Mouse (Mus musculus) limb, embryonic 12.5 days (tissue): Measurements from ENCODE around the gene Col18a1. TPM values are rescaled to one million over a fixed set of nuclear protein-coding genes. Genes with fewer than 3 reads are reported as not detected.

Source experiments
- ATAC-seq: fragments of 200-750 bp; cut with Nextera tagmentation; 2 replicates; pipeline ENCODE4 v1.8.0; 2017; ENCODE audit warnings: low read depth, moderate TSS enrichment; ENCODE audit not compliant: insufficient number of reproducible peaks, insufficient read depth, low FRiP score, low TSS enrichment
- H3K27ac ChIP-seq: fragments of 300-500 bp; sonication (generic); 2 replicates; pipeline ENCODE4 v1.5.1; 2016; ENCODE audit warnings: mild to moderate bottlenecking, moderate library complexity
- H3K27me3 ChIP-seq: fragments of 300-500 bp; sonication (generic); 2 replicates; pipeline ENCODE4 v1.6.1; 2016; ENCODE audit warnings: mild to moderate bottlenecking, moderate library complexity
- H3K36me3 ChIP-seq: fragments of 300-500 bp; sonication (generic); 2 replicates; pipeline ENCODE4 v1.6.1; 2016; ENCODE audit warnings: mild to moderate bottlenecking, moderate library complexity
- H3K4me1 ChIP-seq: fragments of 300-500 bp; sonication (generic); replicated peaks from 2 replicates; pipeline ENCODE4 v1.6.1; 2016
- H3K4me2 ChIP-seq: fragments of 300-500 bp; sonication (generic); 2 replicates; pipeline ENCODE4 v1.6.1; 2016; ENCODE audit warnings: mild to moderate bottlenecking, moderate library complexity
- H3K4me3 ChIP-seq: fragments of 300-500 bp; sonication (generic); replicated peaks from 2 replicates; pipeline ENCODE4 v1.5.1; 2016; ENCODE audit warnings: mild to moderate bottlenecking
- H3K9ac ChIP-seq: fragments of 300-500 bp; sonication (generic); replicated peaks from 2 replicates; pipeline ENCODE4 v1.6.1; 2016; ENCODE audit warnings: mild to moderate bottlenecking, moderate library complexity
- H3K9me3 ChIP-seq: fragments of 300-500 bp; sonication (generic); 2 replicates; pipeline ENCODE4 v1.6.1; 2016; ENCODE audit warnings: mild to moderate bottlenecking, moderate library complexity
- WGBS: fragments of 180-500 bp; shearing (Covaris S2); methylation state at CpG from one replicate; pipeline ENCODE4 v1.1.7; 2016; 5-methylcytosine and 5-hydroxymethylcytosine counted together
- polyA plus RNA-seq: library from polyadenylated mRNA; unstranded; fragments of >200 nt; fragmentation: Nextera tagmentation; extraction: Ambion mirVana; gene quantifications from 2 replicates; pipeline ENCODE4 v1.2.1, GENCODE M21; 2016

The Col18a1 gene
- polyA plus RNA-seq, 1 experiment from 2014 or later: 104 TPM

GRCm38 (mm10) chr10:77104327-77104726 lies 62.0 kb downstream of the Col18a1 start:
- no peak overlapping the region for H3K4me3 ChIP-seq
- no peak for ATAC-seq
- no peaks in the 10 kb centered on the region for H3K4me1 ChIP-seq
- no peak overlapping the region for H3K27ac ChIP-seq
- no peak overlapping the region for H3K4me2 ChIP-seq
- no peak overlapping the region for H3K9ac ChIP-seq
- no peaks in the 10 kb centered on the region for H3K36me3 ChIP-seq
- no peaks in the 10 kb centered on the region for H3K27me3 ChIP-seq
- no peaks in the 10 kb centered on the region for H3K9me3 ChIP-seq

DNA sequence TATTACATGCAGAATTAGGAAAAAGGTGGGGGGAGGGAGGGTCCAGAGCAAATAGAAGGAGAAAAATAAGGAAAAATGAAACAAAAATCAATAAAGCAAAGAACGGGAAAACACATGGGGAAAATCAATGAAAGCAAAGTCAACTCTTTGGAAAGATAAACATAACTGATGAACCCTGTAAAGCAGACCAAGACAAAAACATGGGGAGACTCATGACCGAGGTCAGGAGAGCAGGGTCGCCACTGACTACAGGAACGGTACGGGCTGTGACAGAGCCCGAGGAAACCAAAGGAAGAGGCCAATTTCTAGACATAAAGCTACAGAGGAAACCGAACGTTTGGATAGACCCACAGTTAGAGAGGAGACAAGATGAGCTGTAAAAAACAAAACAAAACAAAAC lies 62.7 kb downstream of the Col18a1 start:
- no peaks in the 10 kb centered on the region for H3K27me3 ChIP-seq
- H3K9ac ChIP-seq: no peak overlapping the region
- H3K27ac ChIP-seq: no peak overlapping the region
- no peaks in the 10 kb centered on the region for H3K9me3 ChIP-seq
- no peaks in the 10 kb centered on the region for H3K4me1 ChIP-seq
- no peak for ATAC-seq
- no peak overlapping the region for H3K4me2 ChIP-seq
- H3K4me3 ChIP-seq: no peak overlapping the region
- H3K36me3 ChIP-seq: no peaks in the 10 kb centered on the region
- 74% methylated on average over 8 of the region's 8 CpGs for WGBS

- Histone ChIP-seq H3K4me1 (0 out of 2 replicates have a peak, but pooled peaks cover 2% of the 10 kb centered on the region), H3K4me3 (no peak overlapping the region), H3K27me3 (no peaks in the 10 kb centered on the region), H3K36me3 (peaks cover 8% of the 10 kb centered on the region; the same call in 1 of the 2 replicates), H3K9me3 (no peaks in the 10 kb centered on the region), H3K27ac (no peak overlapping the region), H3K9ac (no peak overlapping the region), H3K4me2 (no peak overlapping the region)
- WGBS: 67% methylated on average over 4 of the region's 4 CpGs
- no peak for ATAC-seq
These were observed 66.6 kb downstream of the Col18a1 start for GRCm38 (mm10) chr10:77099777-77100176.

- no peak for ATAC-seq
- Histone ChIP-seq H3K27ac (no peak overlapping the region), H3K27me3 (no peaks in the 10 kb centered on the region), H3K9me3 (no peaks in the 10 kb centered on the region), H3K4me1 (0 out of 2 replicates have a peak, but pooled peaks cover 2% of the 10 kb centered on the region), H3K4me3 (no peak overlapping the region), H3K9ac (no peak overlapping the region), H3K4me2 (no peak overlapping the region), H3K36me3 (peaks cover 8% of the 10 kb centered on the region; the same call in 1 of the 2 replicates)
- WGBS: 75% methylated on average over 2 of the region's 2 CpGs
These were observed 67.7 kb downstream of the Col18a1 start for GRCm38 (mm10) chr10:77098619-77099018.

- Histone ChIP-seq H3K4me2 (no peak overlapping the region), H3K27ac (no peak overlapping the region), H3K4me1 (0 out of 2 replicates have a peak, but pooled peaks cover 2% of the 10 kb centered on the region), H3K9me3 (peaks cover 4% of the 10 kb centered on the region; the same call in 1 of the 2 replicates), H3K36me3 (peaks cover 11% of the 10 kb centered on the region), H3K27me3 (no peaks in the 10 kb centered on the region), H3K4me3 (no peak overlapping the region), H3K9ac (no peak overlapping the region)
- WGBS: 90% methylated on average over 4 of the region's 4 CpGs
- ATAC-seq: no peak
These were observed 68.5 kb downstream of the Col18a1 start for GRCm38 (mm10) chr10:77097890-77098200.

GRCm38 (mm10) chr10:77097006-77097889 lies 69.1 kb downstream of the Col18a1 start:
- Histone ChIP-seq H3K9me3 (peaks cover 9% of the 10 kb centered on the region; the same call in 1 of the 2 replicates), H3K4me1 (0 out of 2 replicates have a peak, but pooled peaks cover 2% of the 10 kb centered on the region), H3K27ac (no peak overlapping the region), H3K4me2 (no peak overlapping the region), H3K9ac (no peak overlapping the region), H3K27me3 (no peaks in the 10 kb centered on the region), H3K4me3 (no peak overlapping the region), H3K36me3 (peaks cover 15% of the 10 kb centered on the region)
- no peak for ATAC-seq
- WGBS: 78% methylated on average over 12 of the region's 12 CpGs

- 97% methylated on average over 3 of the region's 3 CpGs for WGBS
- H3K4me2 ChIP-seq: no peak overlapping the region
- H3K4me3 ChIP-seq: no peak overlapping the region
- ATAC-seq: no peak
- H3K9ac ChIP-seq: no peak overlapping the region
- H3K36me3 ChIP-seq: peaks cover 15% of the 10 kb centered on the region
- no peak overlapping the region for H3K27ac ChIP-seq
- H3K27me3 ChIP-seq: no peaks in the 10 kb centered on the region
- 0 out of 2 replicates have a peak, but pooled peaks cover 2% of the 10 kb centered on the region for H3K4me1 ChIP-seq
- H3K9me3 ChIP-seq: peaks cover 9% of the 10 kb centered on the region; the same call in 1 of the 2 replicates
These were observed 70.7 kb downstream of the Col18a1 start for GRCm38 (mm10) chr10:77095666-77096065.

DNA sequence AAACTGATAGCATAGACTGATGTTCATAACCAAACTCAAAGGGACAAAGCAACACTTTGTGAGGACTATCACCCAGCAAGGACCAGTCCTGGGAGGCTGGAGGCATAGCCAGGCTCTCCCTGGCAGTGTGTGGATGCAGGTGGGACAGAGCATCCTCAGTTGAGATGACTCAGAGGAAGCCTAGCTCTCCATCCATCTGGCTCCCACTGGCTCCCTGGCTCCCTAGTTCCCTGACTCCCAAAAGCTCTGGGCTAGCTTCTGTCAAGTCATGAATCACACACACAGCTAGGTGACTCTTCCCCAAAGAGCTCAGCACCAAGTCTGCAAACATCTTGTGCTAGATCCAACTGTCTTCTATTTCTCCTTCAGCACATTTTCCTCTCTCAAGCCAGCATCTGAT lies 72.5 kb downstream of the Col18a1 start:
- Histone ChIP-seq H3K27me3 (no peaks in the 10 kb centered on the region), H3K4me3 (no peak overlapping the region), H3K9me3 (peaks cover 9% of the 10 kb centered on the region; the same call in 1 of the 2 replicates), H3K27ac (no peak overlapping the region), H3K4me1 (0 out of 2 replicates have a peak, but pooled peaks cover 2% of the 10 kb centered on the region), H3K9ac (no peak overlapping the region), H3K36me3 (peaks cover 15% of the 10 kb centered on the region), H3K4me2 (no peak overlapping the region)
- ATAC-seq: no peak

DNA sequence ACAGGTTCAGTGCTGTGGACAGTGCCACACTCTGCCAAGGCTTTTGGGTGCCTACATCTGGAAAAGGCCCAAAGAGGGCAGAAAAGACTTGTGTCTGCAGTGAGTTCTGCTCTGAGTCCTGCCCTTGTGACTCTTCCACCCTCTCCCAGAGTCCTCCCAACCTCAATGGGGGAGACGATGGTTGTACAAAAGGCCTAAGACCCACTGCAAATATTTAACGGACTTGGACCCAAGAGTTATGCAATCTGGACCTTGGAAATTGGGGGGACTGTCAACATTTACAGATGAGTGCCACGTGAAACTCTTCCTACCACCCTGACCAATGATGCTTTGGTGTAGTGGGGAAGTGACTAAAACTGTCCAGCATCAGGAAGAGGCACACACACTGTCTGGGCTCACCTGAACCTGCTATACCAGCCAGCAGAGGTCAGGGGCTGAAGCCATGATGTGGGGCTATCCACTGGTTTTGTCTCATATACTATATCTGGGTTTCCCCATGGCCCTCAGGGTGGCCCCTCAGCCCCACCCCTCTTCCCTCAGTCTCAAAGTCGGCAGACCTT lies 74.7 kb downstream of the Col18a1 start:
- no peak overlapping the region for H3K27ac ChIP-seq
- no peak for ATAC-seq
- H3K27me3 ChIP-seq: no peaks in the 10 kb centered on the region
- H3K9me3 ChIP-seq: peaks cover 9% of the 10 kb centered on the region; the same call in 1 of the 2 replicates
- peaks cover 24% of the 10 kb centered on the region for H3K36me3 ChIP-seq
- H3K4me3 ChIP-seq: no peak overlapping the region
- no peak overlapping the region for H3K4me2 ChIP-seq
- 89% methylated on average over 4 of the region's 4 CpGs for WGBS
- H3K9ac ChIP-seq: no peak overlapping the region
- no peaks in the 10 kb centered on the region for H3K4me1 ChIP-seq

GRCm38 (mm10) chr10:77090063-77090462 lies 76.3 kb downstream of the Col18a1 start:
- no peak overlapping the region for H3K4me2 ChIP-seq
- no peak overlapping the region for H3K4me3 ChIP-seq
- peaks cover 9% of the 10 kb centered on the region; the same call in 1 of the 2 replicates for H3K9me3 ChIP-seq
- WGBS: 80% methylated on average over 5 of the region's 5 CpGs
- no peak overlapping the region for H3K9ac ChIP-seq
- H3K36me3 ChIP-seq: peaks cover 29% of the 10 kb centered on the region
- H3K27ac ChIP-seq: no peak overlapping the region
- H3K4me1 ChIP-seq: no peaks in the 10 kb centered on the region
- no peak for ATAC-seq
- H3K27me3 ChIP-seq: no peaks in the 10 kb centered on the region

- WGBS: 69% methylated on average over 8 of the region's 8 CpGs
- Histone ChIP-seq H3K4me1 (no peaks in the 10 kb centered on the region), H3K9ac (no peak overlapping the region), H3K27me3 (no peaks in the 10 kb centered on the region), H3K4me2 (no peak overlapping the region), H3K4me3 (no peak overlapping the region), H3K27ac (no peak overlapping the region), H3K9me3 (peaks cover 9% of the 10 kb centered on the region; the same call in 1 of the 2 replicates), H3K36me3 (peaks cover 31% of the 10 kb centered on the region)
- no peak for ATAC-seq
These were observed 77.0 kb downstream of the Col18a1 start for GRCm38 (mm10) chr10:77089336-77089735.
